Mouse (Mus musculus): ENCODE data around the gene Srrm3. TPM values are rescaled to one million over a fixed set of nuclear protein-coding genes. Genes with fewer than 3 reads are reported as not detected.

Srrm3 gene
- polyA plus RNA-seq, 1 experiment from 2014 or later: 1.1 TPM

DNA sequence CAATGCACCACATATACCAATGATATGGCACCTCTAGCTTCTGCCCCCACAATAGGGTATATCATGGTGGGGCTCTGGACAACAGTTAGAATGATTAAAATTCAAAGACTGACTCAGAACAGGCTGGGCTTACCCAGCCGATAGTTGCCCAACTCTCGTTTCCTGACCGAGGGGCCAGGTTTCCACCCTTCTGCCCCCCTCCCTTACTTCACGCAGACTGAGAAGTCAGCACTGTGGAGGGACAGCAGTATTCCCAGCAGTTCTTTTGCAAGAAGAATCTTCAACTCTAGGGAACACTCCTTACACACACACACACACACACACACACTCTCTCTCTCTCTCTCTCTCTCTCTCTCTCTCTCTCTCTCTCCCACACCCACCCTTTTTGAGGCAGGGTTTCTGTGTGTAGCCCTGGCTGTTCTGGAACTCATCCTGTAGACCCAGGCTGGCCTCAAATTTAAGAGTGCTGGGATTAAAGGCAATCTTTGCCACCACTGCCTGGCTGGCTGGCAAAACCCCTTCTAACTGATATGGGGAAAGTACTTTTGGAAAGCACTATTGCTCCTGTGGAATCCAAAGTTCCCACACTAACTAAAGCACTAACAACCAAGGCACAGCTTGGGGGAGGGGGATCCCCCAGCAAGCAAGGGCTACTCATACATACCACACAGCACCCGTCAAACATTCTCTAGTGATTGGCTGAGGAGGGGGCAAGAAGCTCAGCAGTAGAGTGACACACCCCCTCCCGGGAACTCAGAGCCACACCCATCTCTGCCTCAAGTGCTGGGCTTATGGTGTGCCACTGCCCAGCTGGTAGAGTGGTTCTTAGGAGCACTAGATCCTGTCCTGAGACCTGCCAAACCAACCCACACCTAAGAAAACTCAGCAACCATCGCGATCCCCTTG lies 98.9 kb downstream of the Srrm3 start:
- H3K4me2 ChIP-seq (replicated peaks): no peak overlapping the region
- no peaks in the 10 kb centered on the region for H3K9me3 ChIP-seq (replicated peaks)
- 47% methylated on average over 8 of the region's 8 CpGs for WGBS
- peaks cover 22% of the 10 kb centered on the region; the same call in 1 of the 2 replicates for H3K4me1 ChIP-seq
- no peaks in the 10 kb centered on the region for H3K27me3 ChIP-seq
- no peak overlapping the region for H3K9ac ChIP-seq
- H3K27ac ChIP-seq (replicated peaks): 0 out of 2 replicates have a peak overlapping the region, but pooled peaks have one; percentile 6
- ATAC-seq (ENCODE audit: insufficient number of reproducible peaks, low FRiP score, low TSS enrichment, low read depth): no peak
- no peak overlapping the region for H3K4me3 ChIP-seq (replicated peaks)
- peaks cover 34% of the 10 kb centered on the region for H3K36me3 ChIP-seq

DNA sequence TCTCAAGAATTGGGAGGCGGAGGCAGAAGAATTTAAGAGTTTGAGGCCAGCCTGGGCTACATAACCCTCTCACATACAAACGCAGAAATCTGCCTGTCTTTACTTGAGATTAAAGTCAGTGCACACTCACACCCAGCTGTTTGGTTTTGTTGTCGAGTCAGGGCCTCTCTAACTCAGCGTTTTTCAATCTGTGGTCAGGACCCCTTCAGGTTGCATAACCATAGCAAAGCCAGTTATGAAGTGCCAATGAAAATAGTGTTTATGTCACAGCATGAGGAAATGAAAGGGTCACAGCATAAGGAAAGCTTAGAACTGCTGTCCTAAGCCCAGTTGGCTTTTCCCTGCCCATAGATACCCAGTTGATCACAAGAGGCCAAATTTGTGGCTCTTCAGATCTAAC lies 100.2 kb downstream of the Srrm3 start:
- no peak overlapping the region for H3K27ac ChIP-seq (replicated peaks)
- H3K9ac ChIP-seq: no peak overlapping the region
- 77% methylated on average over 4 of the region's 4 CpGs for WGBS
- no peaks in the 10 kb centered on the region for H3K27me3 ChIP-seq
- no peak overlapping the region for H3K4me2 ChIP-seq (replicated peaks)
- H3K9me3 ChIP-seq (replicated peaks): no peaks in the 10 kb centered on the region
- H3K4me3 ChIP-seq (replicated peaks): no peak overlapping the region
- H3K36me3 ChIP-seq: peaks cover 47% of the 10 kb centered on the region
- peaks cover 22% of the 10 kb centered on the region; the same call in 1 of the 2 replicates for H3K4me1 ChIP-seq
- no peak for ATAC-seq (ENCODE audit: insufficient number of reproducible peaks, low FRiP score, low TSS enrichment, low read depth)

DNA sequence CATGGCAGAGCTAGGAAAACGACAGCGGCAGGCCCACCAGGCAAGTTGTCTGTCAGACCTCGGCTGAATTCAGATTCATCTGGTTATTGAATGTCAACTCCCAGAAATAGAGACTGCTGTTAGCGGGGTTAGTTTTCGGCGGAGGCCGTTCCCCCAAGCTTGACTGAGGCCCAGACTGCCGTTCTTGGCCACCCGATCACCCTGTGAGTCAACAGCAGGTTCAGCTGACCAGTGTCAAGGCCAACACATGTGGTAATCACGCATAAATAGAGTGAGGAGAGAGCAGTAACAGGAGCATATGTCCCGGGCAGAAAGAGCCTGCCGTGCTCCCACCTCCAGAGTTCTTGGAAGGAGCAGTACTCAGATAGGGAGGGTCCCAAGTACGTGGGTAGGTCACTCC lies 100.6 kb downstream of the Srrm3 start:
- H3K36me3 ChIP-seq: peaks cover 49% of the 10 kb centered on the region
- H3K4me3 ChIP-seq (replicated peaks): no peak overlapping the region
- no peak overlapping the region for H3K27ac ChIP-seq (replicated peaks)
- peaks cover 22% of the 10 kb centered on the region; the same call in 1 of the 2 replicates for H3K4me1 ChIP-seq
- ATAC-seq (ENCODE audit: insufficient number of reproducible peaks, low FRiP score, low TSS enrichment, low read depth): no peak
- WGBS: 72% methylated on average over 13 of the region's 13 CpGs
- no peaks in the 10 kb centered on the region for H3K9me3 ChIP-seq (replicated peaks)
- no peak overlapping the region for H3K4me2 ChIP-seq (replicated peaks)
- no peak overlapping the region for H3K9ac ChIP-seq
- no peaks in the 10 kb centered on the region for H3K27me3 ChIP-seq

DNA sequence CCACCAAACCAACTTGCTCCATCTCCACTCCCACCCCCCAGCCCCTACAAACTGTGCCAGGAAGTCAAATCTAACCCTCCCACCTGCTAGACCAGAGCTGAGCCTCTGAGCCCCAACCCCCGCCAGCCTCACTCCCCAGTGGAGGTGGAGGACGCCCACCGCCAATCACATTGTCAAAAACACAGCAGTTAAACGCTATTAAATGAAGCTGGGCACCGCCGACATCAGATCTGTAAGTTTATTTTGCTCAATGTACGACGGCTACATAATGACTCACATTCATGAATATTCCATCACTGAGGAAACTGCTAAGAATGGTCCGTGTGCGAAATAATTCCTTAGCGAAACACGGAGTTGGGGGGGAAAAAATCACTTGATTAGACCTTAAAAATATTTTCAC lies 101.5 kb downstream of the Srrm3 start:
- no peak overlapping the region for H3K4me2 ChIP-seq (replicated peaks)
- peaks cover 49% of the 10 kb centered on the region for H3K36me3 ChIP-seq

DNA sequence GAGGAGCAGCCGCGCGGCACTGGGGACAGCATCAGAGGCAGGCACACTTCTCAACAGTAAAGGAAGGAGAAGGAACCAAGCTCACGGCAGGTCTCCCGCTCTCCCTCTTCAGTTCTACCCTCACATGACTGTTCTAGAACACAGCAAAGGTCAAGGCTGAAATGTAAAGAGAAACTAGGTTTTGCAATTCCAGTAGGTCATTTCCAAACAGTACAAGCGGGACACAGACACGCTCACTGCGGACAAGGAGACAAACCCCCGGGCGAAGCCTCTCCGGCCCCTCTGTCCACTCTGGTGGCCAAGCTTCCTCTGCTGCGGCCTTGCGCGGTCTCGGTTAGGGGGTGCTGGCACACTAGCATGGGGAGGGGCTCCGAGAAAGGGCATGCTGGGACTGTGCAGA lies 102.3 kb downstream of the Srrm3 start:
- Histone ChIP-seq H3K4me1 (peaks cover 14% of the 10 kb centered on the region; the same call in 1 of the 2 replicates), H3K27ac (replicated peaks) (no peak overlapping the region), H3K9me3 (replicated peaks) (no peaks in the 10 kb centered on the region), H3K9ac (no peak overlapping the region), H3K4me3 (replicated peaks) (no peak overlapping the region), H3K36me3 (peaks cover 57% of the 10 kb centered on the region), H3K27me3 (no peaks in the 10 kb centered on the region), H3K4me2 (replicated peaks) (no peak overlapping the region)
- ATAC-seq (ENCODE audit: insufficient number of reproducible peaks, low FRiP score, low TSS enrichment, low read depth): no peak
- WGBS: 89% methylated on average over 16 of the region's 16 CpGs

More for the DNA sequence above, 101.5 kb downstream of the Srrm3 start:
- no peaks in the 10 kb centered on the region for H3K9me3 ChIP-seq (replicated peaks)
- no peak overlapping the region for H3K27ac ChIP-seq (replicated peaks)
- 72% methylated on average over 12 of the region's 12 CpGs for WGBS
- no peaks in the 10 kb centered on the region for H3K27me3 ChIP-seq
- no peak overlapping the region for H3K4me3 ChIP-seq (replicated peaks)
- ATAC-seq (ENCODE audit: insufficient number of reproducible peaks, low FRiP score, low TSS enrichment, low read depth): no peak
- H3K4me1 ChIP-seq: peaks cover 20% of the 10 kb centered on the region; the same call in 1 of the 2 replicates
- H3K9ac ChIP-seq: no peak overlapping the region

DNA sequence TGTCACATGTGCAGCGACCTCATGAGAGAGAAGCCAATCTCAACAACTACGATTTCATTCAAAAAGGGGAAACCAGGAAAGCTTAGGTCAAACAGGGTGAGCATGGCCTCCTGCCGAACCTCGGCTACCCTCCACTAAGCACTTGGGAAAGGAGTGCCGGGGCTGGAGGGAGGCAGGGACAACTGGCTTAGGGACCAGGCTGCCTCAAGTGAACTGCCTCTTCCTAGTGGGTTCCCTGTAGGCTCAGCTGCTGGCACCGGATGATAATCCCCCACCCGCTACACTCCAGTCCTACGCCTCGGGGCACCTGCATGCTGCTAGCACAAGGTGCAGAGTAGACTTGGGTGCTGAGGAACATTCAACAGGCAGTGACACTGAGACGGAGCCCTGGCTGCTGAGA lies 103.0 kb downstream of the Srrm3 start:
- no peaks in the 10 kb centered on the region for H3K27me3 ChIP-seq
- H3K9ac ChIP-seq: no peak overlapping the region
- H3K27ac ChIP-seq (replicated peaks): no peak overlapping the region
- no peaks in the 10 kb centered on the region for H3K9me3 ChIP-seq (replicated peaks)
- H3K36me3 ChIP-seq: peaks cover 61% of the 10 kb centered on the region
- H3K4me2 ChIP-seq (replicated peaks): no peak overlapping the region
- 84% methylated on average over 10 of the region's 10 CpGs for WGBS
- H3K4me3 ChIP-seq (replicated peaks): no peak overlapping the region
- ATAC-seq (ENCODE audit: insufficient number of reproducible peaks, low FRiP score, low TSS enrichment, low read depth): no peak
- peaks cover 12% of the 10 kb centered on the region; the same call in 1 of the 2 replicates for H3K4me1 ChIP-seq

DNA sequence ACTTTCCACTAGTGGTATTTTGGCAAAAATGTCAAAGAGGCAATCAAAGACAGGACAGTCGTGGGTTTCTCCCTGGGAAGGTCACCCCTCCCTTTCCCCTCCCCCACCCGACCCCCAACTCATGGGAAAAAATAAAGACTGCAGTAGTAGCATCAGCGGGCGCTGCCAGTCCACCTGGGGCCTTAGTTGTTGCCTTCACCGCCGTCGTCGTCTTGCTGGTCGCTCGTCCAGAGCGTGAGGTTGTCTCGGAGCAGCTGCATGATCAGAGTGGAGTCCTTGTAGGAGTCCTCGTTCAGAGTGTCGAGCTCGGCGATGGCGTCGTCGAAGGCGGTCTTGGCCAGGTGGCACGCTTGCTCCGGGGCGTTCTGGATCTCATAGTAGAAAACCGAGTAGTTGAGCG lies 104.1 kb downstream of the Srrm3 start:
- Histone ChIP-seq H3K27ac (replicated peaks) (no peak overlapping the region), H3K4me3 (replicated peaks) (no peak overlapping the region), H3K36me3 (peaks cover 65% of the 10 kb centered on the region), H3K27me3 (no peaks in the 10 kb centered on the region), H3K9me3 (replicated peaks) (no peaks in the 10 kb centered on the region), H3K9ac (no peak overlapping the region), H3K4me2 (replicated peaks) (no peak overlapping the region), H3K4me1 (peaks cover 8% of the 10 kb centered on the region; the same call in 1 of the 2 replicates)
- no peak for ATAC-seq (ENCODE audit: insufficient number of reproducible peaks, low FRiP score, low TSS enrichment, low read depth)
- 87% methylated on average over 25 of the region's 25 CpGs for WGBS

DNA sequence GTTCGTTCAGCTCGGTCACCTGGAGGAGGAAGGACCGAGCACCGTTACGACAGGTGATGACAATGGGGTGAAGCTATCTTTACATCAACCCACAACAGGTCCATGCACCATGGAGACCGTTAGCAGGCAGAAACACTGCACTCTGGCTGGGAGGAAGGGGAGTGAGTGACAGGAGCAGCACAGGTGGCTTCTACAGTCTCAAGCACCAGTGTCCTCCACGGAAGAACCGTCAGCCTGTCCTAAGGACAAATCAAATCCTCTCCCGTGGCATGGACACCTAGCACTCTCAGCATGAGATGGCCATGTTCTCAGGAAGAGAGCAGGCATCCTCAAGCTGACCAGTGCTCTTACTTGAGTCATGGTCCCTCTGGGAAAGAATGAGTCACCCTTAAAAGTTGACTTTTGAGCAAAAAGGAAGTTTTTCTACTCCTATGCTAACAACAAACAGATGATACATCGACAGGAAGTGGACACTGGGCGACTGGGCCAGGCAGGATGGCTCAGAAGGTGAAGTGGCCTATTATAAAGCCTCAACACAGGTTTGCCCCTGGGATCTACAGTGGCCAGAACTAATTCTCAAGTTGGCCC lies 105.0 kb downstream of the Srrm3 start:
- Histone ChIP-seq H3K9ac (no peak overlapping the region), H3K36me3 (peaks cover 68% of the 10 kb centered on the region), H3K4me1 (peaks cover 5% of the 10 kb centered on the region; the same call in 1 of the 2 replicates), H3K4me3 (replicated peaks) (no peak overlapping the region), H3K27ac (replicated peaks) (no peak overlapping the region), H3K4me2 (replicated peaks) (no peak overlapping the region), H3K9me3 (replicated peaks) (no peaks in the 10 kb centered on the region), H3K27me3 (no peaks in the 10 kb centered on the region)
- 85% methylated on average over 11 of the region's 11 CpGs for WGBS
- no peak for ATAC-seq (ENCODE audit: insufficient number of reproducible peaks, low FRiP score, low TSS enrichment, low read depth)

DNA sequence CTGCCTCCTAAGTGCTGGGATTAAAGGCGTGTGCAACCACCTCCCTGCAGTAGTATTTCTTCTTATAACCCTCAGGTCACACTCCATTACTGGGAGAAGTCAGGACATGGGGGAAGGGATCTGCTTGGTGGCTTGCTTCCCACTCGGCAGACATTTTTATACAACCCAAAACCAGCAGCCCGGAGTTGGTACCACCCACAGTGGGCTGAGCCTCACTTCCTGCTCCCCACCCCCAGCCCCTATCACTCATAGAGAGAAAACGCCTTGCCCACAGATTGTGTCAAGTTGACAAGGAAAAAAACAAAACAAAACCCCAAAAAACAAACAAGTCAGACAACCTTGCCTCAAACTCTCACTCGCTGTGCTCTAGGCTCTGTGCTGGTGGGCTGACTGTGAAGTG lies 106.5 kb downstream of the Srrm3 start:
- 75% methylated on average over 5 of the region's 5 CpGs for WGBS
- Histone ChIP-seq H3K27me3 (no peaks in the 10 kb centered on the region), H3K4me2 (replicated peaks) (no peak overlapping the region), H3K4me1 (peaks cover 5% of the 10 kb centered on the region; the same call in 1 of the 2 replicates), H3K27ac (replicated peaks) (no peak overlapping the region), H3K9ac (no peak overlapping the region), H3K9me3 (replicated peaks) (no peaks in the 10 kb centered on the region), H3K36me3 (peaks cover 70% of the 10 kb centered on the region), H3K4me3 (replicated peaks) (no peak overlapping the region)
- ATAC-seq (ENCODE audit: insufficient number of reproducible peaks, low FRiP score, low TSS enrichment, low read depth): no peak

DNA sequence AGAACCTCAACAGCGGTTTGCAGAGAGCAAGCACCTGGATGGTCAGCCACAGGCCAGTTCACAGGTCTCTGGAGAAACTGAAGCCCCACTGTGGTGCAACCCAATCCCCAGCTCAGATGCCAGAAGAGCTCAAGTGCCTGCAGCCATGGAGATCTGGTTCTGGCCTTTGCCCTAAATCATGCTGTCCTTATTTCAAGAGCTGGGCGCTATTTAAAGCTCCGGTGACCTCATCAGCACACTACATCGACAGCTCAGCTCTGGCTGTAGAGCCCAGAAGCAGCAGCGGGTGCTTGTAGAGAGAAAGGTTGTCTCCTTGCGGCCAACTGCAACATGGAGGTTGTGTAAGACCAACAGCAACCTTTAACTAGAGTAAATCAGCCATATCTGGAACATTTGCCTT lies 107.5 kb downstream of the Srrm3 start:
- peaks cover 75% of the 10 kb centered on the region for H3K36me3 ChIP-seq
- ATAC-seq (ENCODE audit: insufficient number of reproducible peaks, low FRiP score, low TSS enrichment, low read depth): no peak

DNA sequence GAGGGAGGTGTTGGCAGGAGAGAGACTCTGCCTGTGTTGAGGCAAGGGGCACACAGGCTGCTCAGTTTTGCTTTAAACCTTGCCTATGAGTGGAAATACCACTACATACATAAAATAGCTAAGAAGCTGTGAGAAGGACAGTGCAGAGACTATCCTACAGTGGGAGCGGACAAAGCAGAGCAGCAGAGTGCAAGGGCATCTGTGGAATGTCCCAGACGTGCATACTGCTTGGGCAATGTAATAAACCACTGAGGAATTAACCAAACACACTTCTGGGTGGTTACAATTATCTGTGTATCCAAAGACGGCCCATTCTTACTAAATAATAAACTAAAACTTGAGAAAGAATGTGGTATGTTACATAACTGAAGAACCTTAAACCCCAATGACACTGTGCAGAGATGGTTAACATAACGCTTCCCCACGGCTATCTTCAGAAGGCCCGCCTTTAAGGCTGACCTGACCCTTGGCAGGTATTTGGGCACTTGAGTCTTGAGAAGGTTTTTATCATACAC lies 109.4 kb downstream of the Srrm3 start:
- Histone ChIP-seq H3K36me3 (peaks cover 66% of the 10 kb centered on the region), H3K27me3 (no peaks in the 10 kb centered on the region), H3K4me3 (replicated peaks) (no peak overlapping the region), H3K4me1 (peaks cover 5% of the 10 kb centered on the region; the same call in 1 of the 2 replicates), H3K4me2 (replicated peaks) (no peak overlapping the region), H3K9ac (no peak overlapping the region), H3K27ac (replicated peaks) (no peak overlapping the region), H3K9me3 (replicated peaks) (no peaks in the 10 kb centered on the region)
- ATAC-seq (ENCODE audit: insufficient number of reproducible peaks, low FRiP score, low TSS enrichment, low read depth): no peak
- WGBS: 76% methylated on average over 6 of the region's 6 CpGs

More for the DNA sequence above, 107.5 kb downstream of the Srrm3 start:
- peaks cover 5% of the 10 kb centered on the region; the same call in 1 of the 2 replicates for H3K4me1 ChIP-seq
- no peak overlapping the region for H3K4me2 ChIP-seq (replicated peaks)
- WGBS: 90% methylated on average over 6 of the region's 6 CpGs
- no peaks in the 10 kb centered on the region for H3K27me3 ChIP-seq
- H3K4me3 ChIP-seq (replicated peaks): no peak overlapping the region
- H3K9me3 ChIP-seq (replicated peaks): no peaks in the 10 kb centered on the region
- H3K9ac ChIP-seq: no peak overlapping the region
- no peak overlapping the region for H3K27ac ChIP-seq (replicated peaks)

All from embryonic facial prominence, embryonic 15.5 days (tissue).